Mouse (Mus musculus) intestine, embryonic 15.5 days (tissue): ENCODE measurements around the gene Mcoln2. TPM values are rescaled to one million over a fixed set of nuclear protein-coding genes. Genes with fewer than 3 reads are reported as not detected.

ENCODE experiments used
- ATAC-seq: fragments of 200-750 bp; cut with Nextera tagmentation; 2 replicates; pipeline ENCODE4 v1.8.0; 2017; ENCODE audit warnings: moderate TSS enrichment, moderate library complexity
- H3K27ac ChIP-seq: fragments of 300-500 bp; sonication (generic); 2 replicates; pipeline ENCODE4 v1.5.1; 2015; ENCODE audit warnings: mild to moderate bottlenecking, inconsistent platforms
- H3K27me3 ChIP-seq: fragments of 300-500 bp; sonication (generic); replicated peaks from 2 replicates; pipeline ENCODE4 v1.6.1; 2015; ENCODE audit warnings: inconsistent platforms
- H3K36me3 ChIP-seq: fragments of 300-500 bp; sonication (generic); 2 replicates; pipeline ENCODE4 v1.6.1; 2015; ENCODE audit warnings: inconsistent platforms
- H3K4me1 ChIP-seq: fragments of 300-500 bp; sonication (generic); replicated peaks from 2 replicates; pipeline ENCODE4 v1.6.1; 2015; ENCODE audit warnings: inconsistent platforms
- H3K4me2 ChIP-seq: fragments of 300-500 bp; sonication (generic); replicated peaks from 2 replicates; pipeline ENCODE4 v1.6.1; 2015; ENCODE audit warnings: mild to moderate bottlenecking, inconsistent platforms
- H3K4me3 ChIP-seq: fragments of 300-500 bp; sonication (generic); replicated peaks from 2 replicates; pipeline ENCODE4 v1.5.1; 2015; ENCODE audit warnings: inconsistent platforms
- H3K9ac ChIP-seq: fragments of 300-500 bp; sonication (generic); 2 replicates; pipeline ENCODE4 v1.6.1; 2015; ENCODE audit warnings: inconsistent platforms
- H3K9me3 ChIP-seq: fragments of 300-500 bp; sonication (generic); 2 replicates; pipeline ENCODE4 v1.6.1; 2016; ENCODE audit warnings: inconsistent platforms
- WGBS: fragments of 180-500 bp; shearing (Covaris S2); methylation state at CpG from one replicate; pipeline ENCODE4 v1.1.7; 2015; 5-methylcytosine and 5-hydroxymethylcytosine counted together
- polyA plus RNA-seq: library from polyadenylated mRNA; unstranded; fragments of >200 nt; fragmentation: Nextera tagmentation; extraction: Ambion mirVana; gene quantifications from 2 replicates; pipeline ENCODE4 v1.2.1, GENCODE M21; 2015

Mcoln2 gene
- polyA plus RNA-seq, 1 experiment from 2014 or later, result 8.3 TPM

DNA sequence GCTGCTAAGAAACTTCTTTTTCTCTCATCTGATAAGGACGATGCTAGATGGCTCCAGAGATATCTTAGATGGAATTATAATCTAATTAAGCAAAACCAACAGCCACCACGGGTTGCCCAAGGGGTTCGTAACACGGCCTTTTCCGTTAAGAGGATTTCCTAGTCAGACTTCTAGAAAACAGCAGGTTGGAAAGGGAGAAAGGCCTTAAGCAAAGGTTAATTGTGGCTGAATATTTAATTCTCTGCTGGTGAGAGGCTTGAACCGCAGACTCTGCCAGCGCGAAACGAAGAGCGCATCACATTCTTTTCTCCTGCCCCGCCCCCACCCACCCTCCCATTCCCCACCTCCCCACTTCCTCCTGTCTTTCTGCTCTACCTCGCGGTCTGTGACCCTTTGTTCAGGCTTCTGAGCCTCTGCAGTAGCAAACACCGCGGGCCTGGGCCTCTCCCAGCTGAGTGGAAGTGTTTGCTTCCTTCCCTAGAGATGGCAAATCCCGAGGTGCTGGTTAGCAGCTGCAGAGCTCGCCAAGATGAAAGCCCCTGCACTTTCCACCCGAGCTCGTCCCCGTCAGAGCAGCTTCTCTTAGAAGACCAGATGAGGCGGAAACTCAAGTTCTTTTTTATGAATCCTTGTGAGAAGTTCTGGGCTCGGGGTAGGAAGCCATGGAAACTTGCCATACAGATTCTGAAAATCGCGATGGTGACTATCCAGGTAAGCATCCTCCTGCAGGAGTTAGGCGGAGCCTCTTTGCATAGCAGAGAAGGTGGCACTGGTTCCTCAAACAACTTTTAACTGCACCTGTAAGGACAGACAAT, 28.1 kb upstream of the Mcoln2 start:
- Histone ChIP-seq H3K27ac (no peak overlapping the region; the same call in 1 of the 2 replicates), H3K4me3 (peak overlapping the region; percentile 16), H3K27me3 (peaks cover 16% of the 10 kb centered on the region), H3K9me3 (no peaks in the 10 kb centered on the region), H3K36me3 (no peaks in the 10 kb centered on the region), H3K9ac (no peak overlapping the region), H3K4me1 (peaks cover 8% of the 10 kb centered on the region; the same call in 1 of the 2 replicates), H3K4me2 (peak overlapping the region; percentile 54)
- no peak for ATAC-seq
- WGBS, result 16% methylated on average over 25 of the region's 25 CpGs

DNA sequence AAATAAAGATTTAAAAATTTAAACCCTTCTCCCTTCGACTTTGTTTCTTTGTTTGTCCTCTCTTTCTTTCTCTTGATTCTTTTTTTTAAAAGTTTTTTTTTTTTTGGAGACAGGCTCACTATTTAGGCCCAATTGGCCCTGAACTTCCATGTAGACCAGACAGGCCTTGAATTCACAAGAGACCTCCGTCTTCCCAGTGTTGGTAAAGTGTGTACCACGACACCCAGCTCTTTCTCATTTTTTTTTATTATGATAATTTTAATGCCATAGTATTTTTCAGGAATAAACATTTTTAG, 27.6 kb upstream of the Mcoln2 start:
- Histone ChIP-seq H3K36me3 (no peaks in the 10 kb centered on the region), H3K4me3 (no peak overlapping the region), H3K9me3 (no peaks in the 10 kb centered on the region), H3K27ac (no peak overlapping the region), H3K9ac (no peak overlapping the region), H3K27me3 (peaks cover 10% of the 10 kb centered on the region), H3K4me2 (no peak overlapping the region), H3K4me1 (peaks cover 8% of the 10 kb centered on the region; the same call in 1 of the 2 replicates)
- 53% methylated on average over 3 of the region's 3 CpGs for WGBS
- ATAC-seq, result no peak

DNA sequence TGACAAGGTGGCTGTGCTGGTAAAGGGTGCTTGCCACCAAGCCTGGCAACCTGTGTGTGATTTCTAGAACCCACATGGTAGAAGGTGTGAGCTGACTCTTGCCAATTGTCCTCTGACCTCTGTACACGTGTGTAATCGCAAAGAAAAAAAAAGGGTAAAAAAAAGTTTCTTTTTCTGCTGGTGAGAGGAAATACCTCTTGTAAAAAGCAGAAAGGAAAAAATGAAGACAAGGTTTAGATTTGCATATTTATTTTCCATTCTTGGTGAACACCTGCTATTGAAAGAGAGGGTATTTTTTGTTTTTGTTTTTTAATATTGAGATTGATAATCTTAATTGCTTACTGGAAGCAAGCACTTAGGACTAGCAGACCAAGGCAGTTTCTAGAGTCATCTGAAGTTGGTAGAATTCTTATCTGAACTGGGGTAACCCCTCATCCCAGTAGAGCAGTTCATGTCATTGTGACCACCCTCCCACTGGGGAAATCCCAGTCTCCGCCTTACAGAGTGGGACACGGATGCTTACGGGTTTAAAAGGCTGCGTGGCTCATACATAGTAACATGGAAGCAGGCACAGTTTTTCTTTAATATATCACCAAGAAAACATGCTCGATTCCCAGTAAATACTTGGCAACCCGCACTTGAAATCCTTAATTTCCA, 26.7 kb upstream of the Mcoln2 start:
- Histone ChIP-seq H3K4me1 (no peaks in the 10 kb centered on the region), H3K9me3 (no peaks in the 10 kb centered on the region), H3K9ac (no peak overlapping the region), H3K4me3 (no peak overlapping the region), H3K27ac (no peak overlapping the region), H3K4me2 (no peak overlapping the region), H3K36me3 (no peaks in the 10 kb centered on the region), H3K27me3 (0 out of 2 replicates have a peak, but pooled peaks cover 1% of the 10 kb centered on the region)
- 81% methylated on average over 8 of the region's 8 CpGs for WGBS
- ATAC-seq, result no peak

DNA sequence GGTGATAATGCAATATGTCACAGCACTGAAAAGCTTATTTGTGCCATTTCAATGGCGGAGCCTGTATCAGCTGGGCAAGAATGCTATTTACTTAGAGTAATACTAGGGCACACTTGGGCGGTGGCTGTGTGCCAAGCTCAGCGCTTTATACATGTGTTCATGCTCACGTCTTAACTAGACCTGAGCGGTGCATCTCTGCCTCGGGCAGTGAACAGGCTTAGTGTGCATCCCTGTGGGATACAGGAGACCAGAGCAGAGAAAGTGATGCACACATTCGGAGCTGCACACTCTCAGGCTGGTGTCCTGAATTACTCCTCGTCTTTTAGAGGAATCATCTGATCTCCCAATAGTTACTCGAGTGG, 26.2 kb upstream of the Mcoln2 start:
- WGBS, result 80% methylated on average over 9 of the region's 9 CpGs
- H3K27me3 ChIP-seq, result no peaks in the 10 kb centered on the region
- no peaks in the 10 kb centered on the region for H3K4me1 ChIP-seq
- no peak overlapping the region for H3K27ac ChIP-seq
- no peak overlapping the region for H3K4me2 ChIP-seq
- ATAC-seq, result no peak
- H3K4me3 ChIP-seq, result no peak overlapping the region
- H3K9me3 ChIP-seq, result no peaks in the 10 kb centered on the region
- no peak overlapping the region for H3K9ac ChIP-seq
- no peaks in the 10 kb centered on the region for H3K36me3 ChIP-seq

DNA sequence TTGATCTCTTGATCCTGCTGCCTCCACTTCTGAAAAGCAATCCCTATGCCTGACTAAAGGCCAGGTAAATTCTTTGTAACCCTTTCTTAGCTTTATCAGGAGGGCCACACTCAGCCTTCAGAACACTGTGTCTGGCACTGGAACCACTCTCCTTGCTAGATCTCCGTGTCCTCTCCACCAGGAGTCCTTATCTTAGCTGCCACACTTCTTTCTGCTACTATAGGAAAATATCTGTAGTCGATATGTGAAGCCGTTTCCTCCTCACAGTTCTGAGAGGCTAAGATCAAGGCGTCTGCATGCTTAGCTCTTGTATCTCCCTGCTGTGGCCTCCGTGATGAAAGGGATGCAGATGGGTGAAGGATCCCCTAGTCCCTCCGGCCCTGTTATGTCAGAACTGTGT, 22.4 kb upstream of the Mcoln2 start:
- Histone ChIP-seq H3K36me3 (no peaks in the 10 kb centered on the region), H3K4me3 (no peak overlapping the region), H3K27me3 (no peaks in the 10 kb centered on the region), H3K27ac (no peak overlapping the region), H3K4me1 (no peaks in the 10 kb centered on the region), H3K9ac (no peak overlapping the region), H3K4me2 (no peak overlapping the region), H3K9me3 (no peaks in the 10 kb centered on the region)
- WGBS, result 71% methylated on average over 6 of the region's 6 CpGs
- no peak for ATAC-seq

DNA sequence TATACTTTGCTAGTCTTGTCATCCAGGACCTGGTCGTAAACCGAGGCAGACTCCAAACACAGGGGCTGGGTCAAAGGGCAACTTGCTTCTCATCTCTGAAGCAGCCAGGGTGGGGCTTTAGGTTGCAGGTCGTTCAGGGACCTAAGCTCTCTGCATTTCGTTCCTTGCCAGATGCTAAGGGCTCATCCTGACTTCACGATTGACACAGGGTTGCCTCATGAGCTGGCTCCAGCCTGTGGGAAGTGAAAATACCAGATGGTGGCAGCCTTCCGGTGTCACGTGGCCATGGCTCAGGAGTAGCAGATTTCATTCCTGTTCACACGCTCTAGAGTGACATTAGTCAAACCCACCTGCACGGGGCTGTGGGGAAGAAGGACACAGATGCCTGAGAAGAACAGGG, 14.8 kb upstream of the Mcoln2 start:
- H3K4me3 ChIP-seq, result no peak overlapping the region
- 54% methylated on average over 9 of the region's 9 CpGs for WGBS
- H3K4me1 ChIP-seq, result 0 out of 2 replicates have a peak, but pooled peaks cover 2% of the 10 kb centered on the region
- H3K4me2 ChIP-seq, result no peak overlapping the region
- H3K27ac ChIP-seq, result no peak overlapping the region
- no peaks in the 10 kb centered on the region for H3K27me3 ChIP-seq
- H3K9me3 ChIP-seq, result no peaks in the 10 kb centered on the region
- H3K9ac ChIP-seq, result no peak overlapping the region
- H3K36me3 ChIP-seq, result no peaks in the 10 kb centered on the region
- ATAC-seq, result peak; percentile 64

DNA sequence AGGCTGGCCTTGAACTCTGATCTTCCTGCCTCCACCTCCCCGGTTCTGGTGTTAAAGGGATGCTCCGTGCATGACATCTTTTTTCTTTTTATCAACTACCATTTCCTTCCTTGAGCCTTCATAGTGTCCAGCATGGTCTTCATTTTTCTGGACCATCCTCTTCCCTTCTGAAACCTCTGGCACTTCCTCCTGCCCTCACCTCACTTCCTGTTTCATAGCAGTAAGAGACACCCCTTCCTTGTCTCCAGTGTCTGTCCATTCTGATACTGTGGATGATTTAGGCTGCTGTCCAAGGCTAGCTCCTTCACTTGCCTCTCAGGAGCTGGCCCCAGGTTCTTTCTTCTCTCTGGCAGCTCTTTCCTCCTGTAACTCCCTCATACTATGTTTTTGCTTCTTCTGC, 14.2 kb upstream of the Mcoln2 start:
- H3K9ac ChIP-seq, result no peak overlapping the region
- H3K4me1 ChIP-seq, result 0 out of 2 replicates have a peak, but pooled peaks cover 2% of the 10 kb centered on the region
- H3K9me3 ChIP-seq, result no peaks in the 10 kb centered on the region
- 83% methylated on average over 2 of the region's 2 CpGs for WGBS
- H3K4me3 ChIP-seq, result no peak overlapping the region
- no peak for ATAC-seq
- H3K4me2 ChIP-seq, result no peak overlapping the region
- H3K27me3 ChIP-seq, result no peaks in the 10 kb centered on the region
- H3K27ac ChIP-seq, result no peak overlapping the region
- H3K36me3 ChIP-seq, result no peaks in the 10 kb centered on the region

DNA sequence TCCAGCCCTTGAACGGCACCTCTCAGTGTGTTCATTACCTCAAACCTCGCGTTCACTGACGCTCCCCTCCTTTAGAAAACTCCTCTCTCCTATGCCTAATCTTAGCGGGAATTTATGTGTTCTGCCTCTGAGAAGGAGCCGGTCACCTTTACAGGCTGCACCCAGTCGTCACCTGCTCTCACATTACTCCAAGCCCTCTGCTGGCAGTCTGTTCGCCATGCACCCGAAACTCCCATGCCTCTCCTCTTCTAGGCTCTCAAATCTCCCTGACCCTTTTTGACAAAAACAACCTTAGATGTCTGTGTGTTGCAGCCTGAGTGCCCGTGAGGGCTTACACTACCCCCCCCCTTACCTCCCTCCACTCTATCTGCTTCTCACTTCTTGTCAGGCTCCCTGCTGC, 13.2 kb upstream of the Mcoln2 start:
- Histone ChIP-seq H3K4me3 (no peak overlapping the region), H3K4me2 (no peak overlapping the region), H3K27me3 (no peaks in the 10 kb centered on the region), H3K4me1 (0 out of 2 replicates have a peak, but pooled peaks cover 2% of the 10 kb centered on the region), H3K9me3 (no peaks in the 10 kb centered on the region), H3K9ac (no peak overlapping the region), H3K36me3 (no peaks in the 10 kb centered on the region), H3K27ac (no peak overlapping the region)
- ATAC-seq, result no peak
- 42% methylated on average over 10 of the region's 10 CpGs for WGBS

DNA sequence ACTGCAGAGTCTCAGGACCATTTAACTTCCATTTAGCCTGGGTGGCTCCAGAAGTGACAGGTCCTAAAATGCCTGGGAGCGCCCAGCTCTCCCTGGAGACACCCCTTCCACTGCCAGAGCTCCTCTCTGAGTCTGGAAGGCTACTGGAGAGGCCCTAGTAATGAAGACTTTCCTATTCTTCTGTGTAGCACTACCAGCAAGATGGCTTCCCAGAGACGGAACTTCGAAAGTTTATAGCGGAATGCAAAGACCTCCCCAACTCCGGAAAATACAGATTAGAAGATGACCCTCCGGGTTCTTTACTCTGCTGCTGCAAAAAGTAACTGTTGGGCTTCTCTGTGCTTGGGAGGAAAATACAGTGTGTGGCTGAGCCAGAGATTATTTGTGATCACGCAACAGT, 9.4 kb upstream of the Mcoln2 start:
- no peak overlapping the region for H3K4me3 ChIP-seq
- WGBS, result 91% methylated on average over 7 of the region's 7 CpGs
- no peaks in the 10 kb centered on the region for H3K4me1 ChIP-seq

DNA sequence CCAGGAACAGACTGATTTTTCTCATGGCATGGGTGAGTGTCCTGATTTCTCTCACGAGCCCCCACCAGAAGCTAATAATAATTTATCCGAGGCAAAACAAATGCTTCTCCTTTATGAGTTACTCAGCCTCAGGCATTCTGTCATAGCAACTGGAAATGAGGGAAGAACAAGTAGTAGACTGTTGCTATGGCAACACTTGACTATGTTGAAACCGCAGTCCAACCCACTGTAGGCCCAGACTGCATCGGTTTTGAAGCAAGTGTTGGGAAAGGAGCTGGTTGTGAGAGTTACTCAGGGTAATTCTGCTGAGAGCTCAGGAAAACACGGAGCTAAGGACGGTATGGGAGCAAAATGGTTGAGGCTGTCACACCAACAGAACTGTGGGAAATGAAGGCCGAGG, 7.1 kb upstream of the Mcoln2 start:
- Histone ChIP-seq H3K36me3 (no peaks in the 10 kb centered on the region), H3K4me1 (no peaks in the 10 kb centered on the region), H3K9me3 (no peaks in the 10 kb centered on the region), H3K27me3 (no peaks in the 10 kb centered on the region), H3K4me3 (no peak overlapping the region), H3K27ac (no peak overlapping the region), H3K9ac (no peak overlapping the region), H3K4me2 (no peak overlapping the region)
- no peak for ATAC-seq
- 87% methylated on average over 7 of the region's 7 CpGs for WGBS

More for the DNA sequence above, 9.4 kb upstream of the Mcoln2 start:
- Histone ChIP-seq H3K36me3 (no peaks in the 10 kb centered on the region), H3K9me3 (no peaks in the 10 kb centered on the region), H3K9ac (no peak overlapping the region), H3K27ac (no peak overlapping the region), H3K27me3 (no peaks in the 10 kb centered on the region), H3K4me2 (no peak overlapping the region)
- ATAC-seq, result no peak

DNA sequence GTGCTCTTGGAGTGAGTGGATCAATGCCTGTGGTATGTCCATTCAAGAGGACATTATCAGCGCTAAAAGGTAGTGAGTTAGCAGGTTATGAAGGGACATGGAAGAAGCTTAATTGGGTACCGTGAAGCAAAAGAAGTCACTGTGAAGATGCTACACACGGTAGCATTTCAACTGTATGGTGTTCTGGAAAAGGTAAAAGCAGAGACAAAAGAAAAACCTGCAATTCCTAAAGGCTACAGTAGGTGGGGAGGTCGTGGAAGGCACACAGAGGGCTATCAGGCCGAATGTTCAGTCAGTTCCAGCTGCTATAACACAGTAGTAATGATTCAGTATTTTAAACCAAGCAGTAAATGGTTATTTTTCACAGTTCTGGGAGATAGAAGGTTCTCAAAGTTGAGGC, 4.1 kb upstream of the Mcoln2 start:
- Histone ChIP-seq H3K4me1 (no peaks in the 10 kb centered on the region; the same call in 1 of the 2 replicates), H3K9ac (no peak overlapping the region), H3K27ac (no peak overlapping the region), H3K9me3 (no peaks in the 10 kb centered on the region), H3K4me2 (no peak overlapping the region), H3K27me3 (no peaks in the 10 kb centered on the region), H3K36me3 (no peaks in the 10 kb centered on the region), H3K4me3 (no peak overlapping the region)
- ATAC-seq, result no peak
- 59% methylated on average over 5 of the region's 5 CpGs for WGBS

DNA sequence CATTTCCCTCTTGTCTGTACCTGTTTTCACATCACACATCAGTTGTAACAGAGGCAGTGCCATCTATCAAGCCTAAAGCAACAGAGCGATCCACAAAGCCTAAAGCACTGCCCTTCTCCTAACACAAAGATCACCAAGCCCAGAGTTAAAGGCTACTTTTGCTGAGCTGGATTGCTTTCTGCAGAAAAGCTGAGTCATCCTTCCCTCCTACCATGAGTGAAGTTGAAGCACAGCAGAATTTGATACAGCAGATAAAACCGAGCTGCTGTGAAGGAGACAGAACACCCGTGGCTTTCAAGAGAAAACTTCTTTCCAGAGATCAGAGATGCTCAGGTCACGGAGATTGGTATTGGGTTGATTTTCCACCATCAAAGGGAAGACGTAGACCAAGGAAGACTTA, 3.5 kb upstream of the Mcoln2 start:
- H3K4me3 ChIP-seq, result no peak overlapping the region
- no peaks in the 10 kb centered on the region for H3K27me3 ChIP-seq
- H3K4me1 ChIP-seq, result no peaks in the 10 kb centered on the region; the same call in 1 of the 2 replicates
- ATAC-seq, result no peak
- H3K36me3 ChIP-seq, result no peaks in the 10 kb centered on the region
- H3K4me2 ChIP-seq, result no peak overlapping the region
- H3K27ac ChIP-seq, result no peak overlapping the region
- H3K9ac ChIP-seq, result no peak overlapping the region
- 68% methylated on average over 5 of the region's 5 CpGs for whole genome bisulfite sequencing
- no peaks in the 10 kb centered on the region for H3K9me3 ChIP-seq

DNA sequence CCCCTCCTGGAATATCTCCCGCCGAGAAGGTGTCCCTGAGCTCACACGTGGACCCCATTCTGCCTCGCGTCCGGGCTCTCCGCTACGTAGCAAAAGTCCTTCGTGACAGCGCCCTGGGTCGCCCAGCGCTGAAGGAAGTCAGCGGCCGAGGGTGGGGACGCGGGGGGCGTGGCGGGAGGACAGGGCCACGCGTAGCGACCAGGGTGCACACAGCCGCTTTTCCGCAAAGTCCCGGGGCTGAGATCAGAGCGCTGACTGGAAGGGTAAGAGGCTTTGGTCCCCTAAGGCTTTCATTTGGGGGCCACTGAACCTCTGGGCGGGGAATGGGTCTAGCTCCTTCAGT, 396 bp downstream of the Mcoln2 start:
- under 1% methylated on average over 26 of the region's 26 CpGs for WGBS
- Histone ChIP-seq H3K27ac (peak overlapping the region; percentile 79), H3K27me3 (no peaks in the 10 kb centered on the region), H3K4me2 (peak overlapping the region; percentile 93), H3K9me3 (no peaks in the 10 kb centered on the region), H3K4me1 (no peaks in the 10 kb centered on the region; the same call in 1 of the 2 replicates), H3K36me3 (no peaks in the 10 kb centered on the region), H3K9ac (peak overlapping the region; percentile 54), H3K4me3 (peak overlapping the region; percentile 48)
- ATAC-seq, result peak; percentile 87
